Mouse (Mus musculus): ENCODE data around the gene Fam166a.

Fam166a gene

GRCm38 (mm10) chr2:25223681-25224491 lies 5.3 kb downstream of the Fam166a start:
- DNase-seq = peak; percentile 79 to 84

DNA sequence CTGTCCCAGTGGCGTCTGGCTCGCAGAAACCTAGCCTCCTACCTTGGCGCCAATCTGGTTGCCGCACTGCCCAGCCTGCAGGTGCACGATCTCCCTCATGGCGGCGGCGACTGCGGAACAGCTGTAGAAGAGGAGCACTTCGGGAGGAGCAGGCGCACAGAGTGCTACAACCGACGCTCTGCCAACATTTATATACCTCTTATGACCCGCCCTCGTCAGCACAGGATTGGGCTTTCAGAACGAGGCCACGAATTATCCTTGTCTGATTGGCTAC lies 5.9 kb downstream of the Fam166a start, which contains the start of gene Tubb4b:
Gene Tubb4b, minus strand, starts transcription at position 211 of the 274 bp plus-strand sequence.
- DNase-seq = no peak

GRCm38 (mm10) chr2:25224766-25225752 lies 6.5 kb downstream of the Fam166a start:
- DNase-seq = peak; percentile 99 to 100

DNA sequence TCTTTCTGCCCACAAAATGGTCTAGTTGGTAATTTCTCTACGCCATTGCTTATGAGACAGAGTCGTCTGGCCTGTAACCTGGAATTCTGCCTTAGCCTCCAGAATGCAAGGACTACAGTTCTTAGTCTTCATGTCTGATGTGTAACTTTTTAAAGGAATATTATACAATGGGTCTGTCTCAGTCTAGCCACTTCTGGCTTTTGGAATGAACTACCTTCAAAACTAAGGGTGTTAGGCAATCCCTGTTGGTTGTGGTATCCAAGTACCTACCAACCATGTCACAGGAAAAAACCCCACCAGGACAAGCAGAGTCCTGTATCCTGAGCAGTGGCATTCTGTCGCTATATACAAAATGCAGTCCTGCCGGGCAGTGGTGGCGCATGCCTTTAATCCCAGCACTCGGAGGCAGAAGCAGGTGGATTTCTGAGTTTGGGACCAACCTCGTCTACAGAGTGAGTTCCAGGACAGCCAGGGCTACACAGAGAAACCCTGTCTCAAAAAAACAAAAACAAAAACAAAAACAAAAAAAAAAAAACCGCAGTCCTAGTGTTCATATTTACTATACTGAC lies 7.3 kb downstream of the Fam166a start:
- no peak for DNase-seq

GRCm38 (mm10) chr2:25226864-25227263 lies 8.3 kb downstream of the Fam166a start:
- no peak for DNase-seq

DNA sequence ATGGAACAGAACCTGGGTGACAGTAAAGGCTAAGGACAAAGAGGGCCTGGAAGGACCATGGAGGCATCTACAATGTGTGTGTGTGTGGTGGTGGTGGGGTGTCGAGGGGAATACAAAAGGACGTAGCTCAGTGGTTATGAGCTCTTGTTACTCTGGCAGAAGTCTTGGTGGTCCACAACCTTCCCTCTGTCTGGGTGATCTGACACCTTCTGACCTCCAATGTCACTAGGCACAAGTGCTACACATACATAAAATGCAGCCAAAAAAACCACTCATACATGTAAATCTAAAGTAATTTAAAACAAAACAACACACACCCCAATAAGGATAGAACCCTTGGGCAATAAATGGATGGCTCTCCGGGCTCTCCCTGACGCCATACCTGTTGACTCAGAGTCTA lies 8.9 kb downstream of the Fam166a start:
- no peak for DNase-seq

DNA sequence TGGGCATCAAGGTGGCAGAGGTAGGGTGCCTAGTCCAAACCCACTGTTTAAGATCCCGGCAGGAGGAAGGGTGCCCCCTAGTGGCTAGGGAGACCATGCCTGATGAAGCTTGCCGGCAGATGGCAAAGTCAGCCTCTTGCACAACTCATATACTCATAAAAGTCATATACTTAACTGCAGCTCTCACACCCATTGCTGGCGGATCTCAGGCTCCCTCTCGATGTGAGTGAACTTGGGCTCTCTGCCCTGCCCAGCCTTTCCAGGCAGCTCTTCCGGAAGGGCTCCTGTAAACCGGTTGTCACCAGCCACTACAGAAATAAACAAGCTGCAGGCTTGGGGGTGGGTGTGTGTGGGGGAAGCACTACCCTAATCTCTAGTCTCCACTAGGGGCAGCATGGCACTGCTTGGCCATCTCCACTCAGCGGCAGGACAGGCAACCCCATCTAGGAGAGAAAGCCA lies 9.9 kb downstream of the Fam166a start:
- DNase-seq = peak; percentile 91 to 94

DNA sequence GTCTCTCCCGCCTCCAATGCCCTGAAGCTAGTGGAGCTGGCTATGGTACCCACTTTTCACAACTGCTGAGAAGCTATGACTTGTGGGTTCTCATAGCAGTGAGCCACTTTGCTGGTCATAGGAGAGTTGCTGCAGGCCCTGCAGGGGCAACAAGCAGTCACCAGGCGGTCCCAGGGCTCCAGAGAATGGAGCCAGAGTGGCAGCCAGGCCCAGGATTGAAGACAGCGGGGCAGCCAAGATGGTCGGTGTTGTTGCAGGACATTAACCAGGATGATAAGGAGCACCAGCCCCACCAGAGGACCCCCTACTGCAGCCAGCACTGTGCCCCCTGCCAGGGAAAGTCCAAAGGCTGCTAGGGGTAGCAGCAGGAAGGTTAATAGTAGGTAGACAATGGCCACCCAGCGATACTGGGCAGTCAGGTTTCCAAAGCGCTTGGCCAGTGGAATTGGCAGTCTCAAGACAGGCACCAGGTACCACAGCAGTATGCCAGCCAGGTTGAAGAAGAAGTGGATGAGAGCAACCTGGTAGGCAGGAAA lies 10.5 kb downstream of the Fam166a start:
- DNase-seq = no peak

DNA sequence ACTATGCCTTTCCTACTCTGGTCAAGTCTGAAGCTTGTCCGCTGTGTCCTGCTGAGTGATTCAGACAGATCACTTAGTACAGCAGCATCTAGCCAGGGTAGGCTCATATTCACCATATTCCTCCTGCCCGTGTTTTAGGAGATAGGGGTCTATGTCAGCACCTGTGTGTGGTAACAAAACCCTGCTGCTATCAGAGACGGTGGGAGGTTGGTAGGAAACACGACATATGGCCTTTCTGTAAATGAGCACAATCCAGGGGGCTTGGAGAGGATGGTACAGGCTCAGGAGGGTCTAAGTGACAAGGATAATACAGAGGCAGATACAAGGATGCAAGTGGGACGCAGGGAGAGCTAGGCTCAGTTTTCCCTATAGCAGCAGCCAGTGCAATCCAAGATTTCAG lies 11.0 kb downstream of the Fam166a start:
- DNase-seq = no peak

GRCm38 (mm10) chr2:25230581-25230980 lies 12.0 kb downstream of the Fam166a start:
- no peak for DNase-seq

GRCm38 (mm10) chr2:25231038-25231437 lies 12.5 kb downstream of the Fam166a start:
- no peak for DNase-seq

- no peak for DNase-seq
Measured at GRCm38 (mm10) chr2:25233421-25233820, 14.9 kb downstream of the Fam166a start.

DNA sequence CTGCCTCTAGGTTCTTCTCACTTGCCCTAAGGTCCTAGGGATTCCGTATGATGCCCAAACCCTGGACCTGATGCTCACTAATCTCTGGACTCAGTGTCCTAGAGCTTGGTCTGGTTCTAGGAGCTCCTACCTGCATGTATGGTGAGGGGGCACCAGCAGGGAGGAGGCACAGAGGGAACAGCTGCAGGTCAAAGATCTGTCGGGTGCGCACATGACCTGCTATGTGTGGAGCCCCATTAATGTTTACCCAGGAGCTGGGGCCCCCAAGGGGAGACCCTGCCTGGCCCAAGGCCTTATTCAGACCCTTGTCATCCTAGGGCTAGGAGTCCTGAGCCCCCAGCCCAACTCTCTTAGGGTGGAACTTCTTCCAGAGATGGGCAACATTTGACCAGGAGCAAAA lies 15.5 kb downstream of the Fam166a start, which contains the start of gene Slc34a3:
Gene Slc34a3, minus strand, starts transcription at position 315 of the 400 bp plus-strand sequence.
- peak; percentile 62 to 63 for DNase-seq

DNA sequence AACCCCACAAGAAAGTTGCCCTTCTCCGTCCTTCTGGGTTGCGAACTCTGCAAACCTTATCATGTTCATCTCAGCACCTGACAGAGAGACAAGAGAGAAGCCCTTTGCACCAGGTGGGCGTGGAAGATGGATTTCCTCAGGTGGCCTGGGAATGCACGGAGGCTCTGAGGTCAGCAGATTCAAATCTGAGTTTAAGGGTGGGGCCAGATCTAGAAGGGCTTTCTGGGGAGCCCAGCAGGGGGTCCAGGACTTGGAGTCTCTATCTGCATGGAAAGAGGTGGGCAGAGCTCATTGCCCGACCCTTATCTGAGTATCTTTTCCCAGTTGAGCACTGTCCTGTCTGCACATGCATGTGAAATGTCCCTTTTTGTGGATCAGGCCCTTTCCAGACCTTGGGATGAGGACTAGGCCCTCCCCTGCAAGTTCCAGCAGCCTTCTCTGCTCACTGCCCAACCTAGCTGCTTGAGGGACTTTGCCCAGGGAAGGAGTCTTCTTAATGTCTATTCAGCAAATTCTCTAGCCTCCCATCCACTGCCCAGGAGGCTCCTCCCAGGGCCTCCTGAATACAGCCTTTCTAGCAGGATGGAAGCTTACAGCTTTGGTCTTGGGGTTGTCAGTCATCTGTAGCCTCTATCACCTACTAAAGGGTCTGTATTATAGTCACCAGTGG lies 16.1 kb downstream of the Fam166a start:
- peak; percentile 63 to 81 for DNase-seq

DNA sequence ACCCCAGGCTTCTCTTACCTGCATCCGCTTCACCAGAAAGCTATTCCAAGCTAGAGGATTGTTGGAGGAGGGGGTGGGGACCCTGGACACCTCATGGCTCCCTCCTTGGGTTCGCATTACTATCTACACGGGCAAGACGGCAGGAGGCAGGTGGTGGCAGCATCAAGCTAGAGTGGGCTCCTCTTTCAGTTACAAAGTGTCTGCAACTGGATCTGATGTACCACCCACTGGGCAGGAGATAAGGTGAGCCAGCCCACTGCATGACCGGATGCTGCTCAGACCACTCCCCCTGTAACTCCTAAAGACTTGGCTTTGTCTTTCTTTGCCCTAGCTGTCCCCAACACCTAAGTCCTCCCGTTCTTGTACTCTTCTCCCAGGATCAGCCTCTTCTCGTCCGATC lies 18.1 kb downstream of the Fam166a start, which contains the start of gene Rnf224:
Gene Rnf224, minus strand, starts transcription at position 174 of the 400 bp plus-strand sequence.
- no peak for DNase-seq

DNA sequence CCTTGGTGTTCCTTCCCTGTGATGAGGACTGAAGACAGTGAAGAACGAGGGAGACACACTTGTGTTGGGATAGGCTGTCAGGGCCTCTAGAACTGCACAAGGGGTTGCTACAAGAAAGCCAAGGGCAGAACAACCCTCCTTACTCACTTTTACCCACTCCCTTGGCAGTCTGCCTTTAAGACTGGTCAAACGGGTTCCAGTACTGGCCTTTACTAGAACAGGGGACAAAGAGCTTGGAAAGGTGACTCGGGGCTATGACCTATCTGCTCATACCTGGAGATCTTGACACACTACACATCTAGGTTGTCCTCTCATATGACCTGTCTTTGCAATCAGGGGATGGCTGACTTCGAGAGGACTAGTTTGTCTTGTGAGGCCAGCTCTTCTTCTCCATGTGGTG lies 19.0 kb downstream of the Fam166a start:
- DNase-seq = peak; percentile 57 to 80

DNA sequence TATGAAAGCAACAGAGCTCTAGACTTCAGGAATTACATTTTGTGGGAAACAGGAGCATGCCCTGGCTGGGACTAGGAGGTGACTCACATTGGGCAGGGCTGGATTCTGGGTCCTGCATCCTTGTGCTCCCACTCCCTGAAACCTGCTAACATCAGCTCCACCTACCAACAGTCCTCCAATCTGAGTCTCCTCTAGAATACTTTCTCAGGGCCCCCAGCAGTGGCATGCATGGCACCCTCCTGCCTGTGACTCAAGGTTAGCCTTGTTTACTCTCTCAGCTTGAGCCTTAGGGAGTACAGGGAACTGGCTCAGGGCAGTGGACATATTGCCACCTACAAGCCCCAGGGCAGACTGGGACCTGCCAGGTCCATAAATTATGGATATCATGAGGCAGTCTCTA lies 19.6 kb downstream of the Fam166a start:
- DNase-seq = no peak

DNA sequence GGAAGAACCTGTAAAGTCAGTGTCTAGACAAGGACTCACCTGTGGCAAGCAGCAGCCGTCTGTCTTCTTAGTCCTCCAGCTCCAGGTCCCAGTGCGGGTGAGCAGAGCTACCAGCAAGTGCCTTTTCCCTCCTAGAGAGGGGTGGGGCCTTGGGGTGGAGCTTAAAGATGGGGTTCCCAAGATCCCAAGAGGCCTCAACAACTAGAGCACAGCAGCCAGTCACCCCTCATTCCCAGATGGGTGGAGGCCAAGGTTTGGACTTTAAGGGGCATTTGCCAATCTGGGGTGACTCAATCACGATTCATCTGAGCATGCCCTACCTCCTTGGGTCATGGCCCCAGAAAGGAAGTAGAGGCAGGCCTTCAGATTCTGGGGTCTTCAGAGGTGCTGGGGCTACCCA lies 21.2 kb downstream of the Fam166a start:
- no peak for DNase-seq

DNA sequence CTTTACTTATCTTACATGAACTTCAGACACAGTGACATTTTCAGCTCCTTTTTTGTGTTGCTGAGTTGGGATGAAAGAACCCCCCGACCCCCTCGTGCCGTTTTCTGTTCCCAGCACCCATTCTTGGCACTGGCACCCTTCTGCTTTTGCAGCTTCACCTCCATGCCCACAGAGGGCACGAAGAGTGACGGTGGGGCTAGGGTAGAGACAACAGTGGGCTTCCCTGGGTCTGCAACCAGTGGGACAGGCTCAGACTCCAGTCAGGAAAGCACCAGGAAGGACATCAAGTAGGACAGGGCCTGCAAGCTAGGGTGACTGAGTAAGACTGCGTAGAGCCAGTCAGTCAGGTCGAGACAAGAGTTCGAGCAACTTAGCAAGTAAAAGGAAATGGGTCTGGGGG lies 21.8 kb downstream of the Fam166a start:
- DNase-seq = no peak

DNA sequence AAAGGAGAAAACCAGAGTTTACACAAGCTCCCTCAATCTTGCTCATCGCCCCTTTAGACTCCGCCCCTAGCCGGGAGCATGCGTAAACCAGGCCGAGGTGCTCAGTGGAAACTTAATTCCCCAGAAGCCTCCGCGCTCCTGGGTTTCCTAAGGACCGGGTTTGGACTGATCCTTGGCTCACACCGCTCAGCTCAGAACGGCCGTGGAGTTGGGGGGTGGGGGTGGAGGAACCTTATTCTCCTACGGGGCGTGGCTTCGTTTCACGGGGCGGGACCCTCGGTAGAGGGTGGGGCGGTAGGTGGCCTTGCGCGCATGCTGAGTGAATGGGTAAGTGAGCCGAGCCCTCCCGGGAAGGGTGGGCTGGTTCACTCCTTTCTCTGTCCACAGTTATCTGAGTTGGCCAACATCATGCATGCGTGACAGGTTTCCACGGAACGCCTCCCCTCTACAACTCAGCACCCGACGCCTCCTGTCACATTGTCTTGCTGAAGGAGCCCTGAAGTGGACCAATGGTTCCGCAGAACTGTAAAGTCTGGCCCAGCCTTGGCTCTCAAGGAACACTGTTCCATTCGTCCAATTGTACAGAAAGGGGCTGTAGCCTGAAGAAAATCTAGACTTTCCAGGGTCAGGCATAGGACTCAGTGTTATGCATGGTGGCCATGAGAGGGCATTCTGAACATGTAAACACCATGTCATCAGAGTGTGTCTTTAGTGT lies 22.3 kb downstream of the Fam166a start:
- DNase-seq = peak; percentile 87 to 89

DNA sequence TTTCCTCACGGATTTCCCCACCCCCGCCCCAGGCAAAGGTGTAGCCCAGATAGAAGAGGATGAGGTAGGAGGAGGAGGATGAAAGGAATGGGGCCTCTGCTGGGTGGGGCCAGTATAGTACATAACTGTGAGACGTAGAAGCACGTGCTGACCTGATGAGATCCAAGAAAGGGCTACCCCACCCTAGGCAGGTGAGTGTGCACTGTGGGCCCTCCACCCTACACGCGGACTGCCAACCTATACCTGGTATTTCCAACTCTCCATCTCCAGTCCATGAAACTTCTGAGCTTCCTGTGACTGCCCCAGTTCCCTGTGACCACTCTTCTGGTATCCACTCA lies 22.9 kb downstream of the Fam166a start:
- DNase-seq = no peak

DNA sequence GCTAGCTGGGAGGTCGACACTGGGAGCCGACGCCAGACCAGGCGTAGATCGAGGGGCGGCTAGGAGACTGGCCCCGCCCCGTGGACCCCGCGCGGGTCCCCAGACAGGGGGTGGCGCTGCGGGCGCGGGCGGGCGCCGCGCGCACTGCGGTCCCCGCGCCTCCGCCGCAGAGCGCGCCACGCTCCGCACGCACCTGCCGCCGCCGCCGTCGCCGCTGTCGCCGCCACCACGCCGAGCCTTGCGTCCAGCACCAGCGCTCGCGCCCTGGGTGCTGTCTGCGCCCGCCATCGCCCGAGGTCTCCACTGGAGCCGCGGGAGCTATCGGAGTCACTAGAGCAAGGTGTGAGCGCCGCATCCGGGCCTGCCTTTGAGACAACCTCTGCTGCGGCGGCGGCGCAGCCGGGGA lies 23.6 kb downstream of the Fam166a start, which contains the start of the genes Rnf208 and Cysrt1:
Gene Rnf208, plus strand, starts transcription at position 155 of the 406 bp plus-strand sequence.
Gene Cysrt1, minus strand, starts transcription at position 352 of the 406 bp plus-strand sequence.
- DNase-seq = no peak
